9 mouse cellular contexts compared by ENCODE assay signal in the genomic region with DNA sequence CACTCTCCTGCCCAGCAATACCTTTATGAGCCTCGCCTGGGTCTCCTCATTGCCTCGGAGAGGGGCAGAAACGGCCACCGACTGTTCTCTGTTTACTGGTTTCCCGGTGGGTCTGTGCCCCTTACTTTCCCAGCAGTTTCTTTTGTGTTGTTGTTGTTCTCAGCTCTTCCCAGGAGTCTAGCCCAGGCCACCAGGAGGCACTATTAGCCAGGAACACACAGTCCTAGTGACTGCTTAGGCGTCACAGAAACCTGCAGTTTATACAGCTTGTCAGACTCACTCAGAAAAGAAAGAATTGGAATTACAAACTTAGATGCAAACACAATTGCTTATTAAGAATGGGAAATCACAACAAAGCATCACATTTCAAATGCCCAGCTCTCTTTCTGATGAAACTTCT. TPM values are rescaled to one million over a fixed set of nuclear protein-coding genes. Genes with fewer than 3 reads are reported as not detected.
DNase-seq lines count a peak whose midpoint lies in the region; ATAC-seq and TF ChIP-seq lines count a peak whose summit lies in the region.
"Had no signal": no experiment of that assay in that cellular context is flagged by ENCODE, and none has a peak within 500 bp of the region (broad histone marks: within the 10 kb centered on the region; RNA-seq: fewer than 3 reads in every experiment).

No protein-coding gene starts in this region.

- H3K27me3 ChIP-seq in kidney, embryonic 14.5 days (ENCODE audit: control insufficient read depth, insufficient read depth, low read length) = no peaks in the 10 kb centered on the region
- no peaks in the 10 kb centered on the region for H3K27me3 ChIP-seq in testis, adult 2 months (ENCODE audit: control insufficient read depth, insufficient read depth, low read length)
- H3K27me3 ChIP-seq in forebrain, embryonic 14.5 days (replicated peaks; ENCODE audit: control insufficient read depth, insufficient read depth, low read length) = no peaks in the 10 kb centered on the region
- H3K27me3 ChIP-seq: heart, embryonic 13.5 days; lung, embryonic 15.5 days had no signal

- H3K4me2 ChIP-seq in kidney, embryonic 14.5 days (replicated peaks; ENCODE audit: low read depth, low read length) = no peak overlapping the region
- H3K4me2 ChIP-seq in forebrain, embryonic 14.5 days (ENCODE audit: low read length) = no peak overlapping the region
- H3K4me2 ChIP-seq: heart, embryonic 13.5 days; lung, embryonic 15.5 days had no signal

- ATAC-seq in kidney, embryonic 14.5 days (ENCODE audit: low FRiP score, low TSS enrichment) = no peak
- ATAC-seq in forebrain, embryonic 14.5 days = peak; percentile 54; the same call in 1 of the 2 replicates

- no peak overlapping the region for H3K9ac ChIP-seq in kidney, embryonic 14.5 days (ENCODE audit: low read depth, low read length)
- no peak overlapping the region for H3K9ac ChIP-seq in forebrain, embryonic 14.5 days (ENCODE audit: low read length)
- H3K9ac ChIP-seq: heart, embryonic 13.5 days; lung, embryonic 15.5 days had no signal

- no peaks in the 10 kb centered on the region for H3K9me3 ChIP-seq in kidney, embryonic 14.5 days (ENCODE audit: control insufficient read depth, low read length)
- H3K9me3 ChIP-seq in forebrain, embryonic 14.5 days (replicated peaks; ENCODE audit: control insufficient read depth, low read length) = no peaks in the 10 kb centered on the region
- H3K9me3 ChIP-seq: heart, embryonic 13.5 days; lung, embryonic 15.5 days had no signal

- no peaks in the 10 kb centered on the region for H3K36me3 ChIP-seq in kidney, embryonic 14.5 days (ENCODE audit: control insufficient read depth, insufficient read depth, low read length)
- H3K36me3 ChIP-seq in testis, adult 2 months (ENCODE audit: control insufficient read depth, insufficient read depth, low read length) = no peaks in the 10 kb centered on the region
- no peaks in the 10 kb centered on the region for H3K36me3 ChIP-seq in forebrain, embryonic 14.5 days (ENCODE audit: control insufficient read depth, insufficient read depth, low read length)
- H3K36me3 ChIP-seq: heart, embryonic 13.5 days; lung, embryonic 15.5 days had no signal

- no peak overlapping the region for H3K27ac ChIP-seq in kidney, embryonic 14.5 days (ENCODE audit: low read depth, low read length)
- H3K27ac ChIP-seq in testis, adult 2 months (ENCODE audit: control insufficient read depth, insufficient read depth, low read depth, low read length) = no peak overlapping the region
- H3K27ac ChIP-seq in forebrain, embryonic 14.5 days (ENCODE audit: low read depth, low read length) = no peak overlapping the region
- H3K27ac ChIP-seq: heart, embryonic 13.5 days; lung, embryonic 15.5 days had no signal

- no peak overlapping the region for H3K4me3 ChIP-seq in kidney, embryonic 14.5 days (ENCODE audit: low read length)
- peak overlapping the region; percentile 69 for H3K4me3 ChIP-seq in testis, adult 2 months (ENCODE audit: control insufficient read depth, low read depth, low read length)
- H3K4me3 ChIP-seq in forebrain, embryonic 14.5 days (ENCODE audit: low read depth, low read length) = no peak overlapping the region
- H3K4me3 ChIP-seq: heart, embryonic 13.5 days; lung, embryonic 15.5 days had no signal

- no peak for TF ChIP-seq POLR2A in testis, adult 2 months (IDR thresholded peaks at IDR 0.05; ENCODE audit: control insufficient read depth, low read depth, low read length)

- no peak for TF ChIP-seq CTCF in testis, adult 2 months (IDR thresholded peaks at IDR 0.05; ENCODE audit: control insufficient read depth, insufficient read depth, insufficient replicate concordance, low read depth, low read length)

- peak; percentile 24 to 45 for DNase-seq in kidney, adult 8-10 months
- DNase-seq in testis, postnatal 14 days (ENCODE audit: low spot score) = no peak
- DNase-seq in forebrain, embryonic 14.5 days (ENCODE audit: low spot score) = peak; percentile 50
- no peak for DNase-seq in ovary, postnatal 36 days (ENCODE audit: low spot score)
- DNase-seq in thymus, postnatal 36 days = no peak

- no peaks in the 10 kb centered on the region; the same call in 1 of the 2 replicates for H3K4me1 ChIP-seq in kidney, embryonic 14.5 days (ENCODE audit: control insufficient read depth, insufficient read depth, low read length)
- peaks cover 7% of the 10 kb centered on the region for H3K4me1 ChIP-seq in testis, adult 2 months (ENCODE audit: control insufficient read depth, insufficient read depth, low read length)
- H3K4me1 ChIP-seq in forebrain, embryonic 14.5 days (ENCODE audit: control insufficient read depth, insufficient read depth, low read length) = peaks cover 2% of the 10 kb centered on the region; the same call in 1 of the 2 replicates

- 79% methylated on average over 6 of the region's 6 CpGs for WGBS in kidney, embryonic 14.5 days
- 56% methylated on average over 6 of the region's 6 CpGs for WGBS in forebrain, embryonic 14.5 days

RNA-seq across cellular contexts. Expression of gene Erich6b, which starts 0.7 kb away (rescaled TPM):
- polyA plus RNA-seq in kidney, embryonic 14.5 days (2014; fragmentation: Nextera tagmentation; extraction: Ambion mirVana) = not detected in 2 replicates
- 2.7 and 2.9 TPM in 2 replicates for polyA plus RNA-seq in testis, adult 2 months (2012; rRNA removed)
- not detected in 2 replicates for polyA plus RNA-seq in forebrain, embryonic 14.5 days (2014; fragmentation: Nextera tagmentation; extraction: Ambion mirVana)
- polyA plus RNA-seq: heart, embryonic 13.5 days; lung, embryonic 15.5 days had no signal

RNA-seq across cellular contexts. Expression of gene Spert, which starts 48.5 kb away (rescaled TPM):
- polyA plus RNA-seq in kidney, embryonic 14.5 days (2014; fragmentation: Nextera tagmentation; extraction: Ambion mirVana) = not detected in 2 replicates
- polyA plus RNA-seq in testis, adult 2 months (2012; rRNA removed) = 1,054 and 1,154 TPM in 2 replicates
- polyA plus RNA-seq in forebrain, embryonic 14.5 days (2014; fragmentation: Nextera tagmentation; extraction: Ambion mirVana) = not detected in 2 replicates
- polyA plus RNA-seq: heart, embryonic 13.5 days; lung, embryonic 15.5 days had no signal

Comparison
In these comparisons a context has a peak if more than half of its experiments do, and no peak if none do; other contexts are left out.
1. DNase-seq: peak in kidney, adult 8-10 months (2 of 2) and forebrain, embryonic 14.5 days (single experiment); none in testis, postnatal 14 days (single experiment), ovary, postnatal 36 days (single experiment) and thymus, postnatal 36 days (0 of 2).
2. RNA of gene Spert, which starts 48.5 kb away (polyA plus RNA-seq): 1,054 to 1,154 TPM in testis, adult 2 months; not detected in kidney, embryonic 14.5 days and not detected in forebrain, embryonic 14.5 days; every median in the first group is over 1,000 times any median in the second.